Mouse (Mus musculus) brain, embryonic 14.5 days (tissue): ENCODE data around the gene 1700016H13Rik.

Experiments used
- CTCF ChIP-seq: fragments of 200-500 bp; IDR thresholded peaks from 2 replicates; pipeline ENCODE4 v1.5.1; 2012; ENCODE audit warnings: inconsistent platforms, mild to moderate bottlenecking, moderate library complexity, borderline replicate concordance; ENCODE audit not compliant: insufficient read depth, insufficient read length; ENCODE audit errors: extremely low read depth
- POLR2A ChIP-seq: fragments of 200-500 bp; IDR thresholded peaks from 2 replicates; pipeline ENCODE4 v1.6.1; 2012; ENCODE audit warnings: mild to moderate bottlenecking, inconsistent platforms, borderline replicate concordance; ENCODE audit not compliant: poor library complexity, insufficient read depth, insufficient read length, severe bottlenecking; ENCODE audit errors: extremely low read depth

- TF ChIP-seq POLR2A (no peak), CTCF (no peak)
Observed at GRCm38 (mm10) chr5:103693041-103693641, 37.3 kb upstream of the 1700016H13Rik start.
